Mouse (Mus musculus): Measurements from ENCODE around the gene Nolc1. TPM values are rescaled to one million over a fixed set of nuclear protein-coding genes. Genes with fewer than 3 reads are reported as not detected.

Gene Nolc1
- total and polyA plus RNA-seq, 3 experiments: 88.0 to 333 (median 96.0) TPM

- H3K9ac ChIP-seq (ENCODE audit: insufficient read depth, low read depth): peak overlapping the region; percentile 81
- peak overlapping the region; percentile 96 for H3K4me2 ChIP-seq (ENCODE audit: insufficient read depth, low read depth, poor library complexity, severe bottlenecking)
- H3K79me2 ChIP-seq (replicated peaks; ENCODE audit: control insufficient read depth, extremely low read depth, insufficient read depth, poor library complexity, severe bottlenecking): peaks cover 26% of the 10 kb centered on the region
- dilution Hi-C loops (cut with MboI; ENCODE audit: extremely low pct_ligation_motif_present, extremely low pct_unique_long_range_greater_than_20kb, low sequenced_read_pairs) (no loop called here), in situ Hi-C loops (cut with MboI; ENCODE audit: low pct_ligation_motif_present, low pct_unique_long_range_greater_than_20kb, low sequenced_read_pairs) (no loop called here)
- H3K27ac ChIP-seq (ENCODE audit: insufficient read depth, low read depth): no peak overlapping the region
- no peaks in the 10 kb centered on the region for H3K9me3 ChIP-seq (replicated peaks; ENCODE audit: low read length)
- no peaks in the 10 kb centered on the region for H3K36me3 ChIP-seq (replicated peaks in 1 of 2; ENCODE audit: control insufficient read depth in 1 of 2, insufficient read depth in 1 of 2, low read length in 1 of 2)
- TF ChIP-seq PAX5 (IDR thresholded peaks at IDR 0.05; ENCODE audit: low read length) (no peak), NRF1 (IDR thresholded peaks at IDR 0.05; ENCODE audit: low read depth, low read length) (no peak), ZMIZ1 (IDR thresholded peaks at IDR 0.05; ENCODE audit: low read depth, low read length) (no peak), NELFE (IDR thresholded peaks at IDR 0.05; ENCODE audit: low read depth, low read length) (no peak), ELF1 (IDR thresholded peaks at IDR 0.05; ENCODE audit: low read depth, low read length) (no peak), E2F4 (IDR thresholded peaks at IDR 0.05; ENCODE audit: insufficient replicate concordance, low read depth, low read length) (no peak), ETS1 (conservative IDR thresholded peaks at IDR 0.05; ENCODE audit: low read depth, low read length) (no peak), USF2 (conservative IDR thresholded peaks at IDR 0.05; ENCODE audit: low read depth, low read length) (no peak), MXI1 (IDR thresholded peaks at IDR 0.05; ENCODE audit: low read depth, low read length) (no peak), JUND (conservative IDR thresholded peaks at IDR 0.05; ENCODE audit: low read depth, low read length) (no peak), KAT2A (IDR thresholded peaks at IDR 0.05; ENCODE audit: insufficient replicate concordance, low read length) (no peak), MAFK (IDR thresholded peaks at IDR 0.05; ENCODE audit: insufficient replicate concordance, low read length) (no peak), GABPA (IDR thresholded peaks at IDR 0.05; ENCODE audit: insufficient replicate concordance, low read depth, low read length) (no peak), HCFC1 (IDR thresholded peaks at IDR 0.05; ENCODE audit: low read depth, low read length) (no peak), POLR2AphosphoS2 (IDR thresholded peaks at IDR 0.05; ENCODE audit: low read depth, low read length) (no peak), JUN (IDR thresholded peaks at IDR 0.05; ENCODE audit: insufficient read depth, low read depth, low read length) (no peak), CHD2 (IDR thresholded peaks at IDR 0.05; ENCODE audit: low read length) (no peak), ZC3H11A (IDR thresholded peaks at IDR 0.05; ENCODE audit: low read depth, low read length) (no peak), CHD1 (IDR thresholded peaks at IDR 0.05; ENCODE audit: low read depth, low read length) (no peak), MYC (IDR thresholded peaks at IDR 0.05; ENCODE audit: low read depth, low read length) (no peak)
- H3K4me3 ChIP-seq (replicated peaks in 1 of 3; ENCODE audit: low read depth in 2 of 3, low read length in 2 of 3, poor library complexity in 1 of 3): peak overlapping the region; percentile 61 to 91 (median 84)
- peaks cover 26% of the 10 kb centered on the region for H3K27me3 ChIP-seq (replicated peaks)
- peaks cover 2 to 38% of the 10 kb centered on the region in 2 experiments; a peak in 3 of 4 replicates for H3K4me1 ChIP-seq (ENCODE audit: control insufficient read depth in 1 of 2, insufficient read depth in 2 of 2)
- DNase-seq (ENCODE audit: extremely low read depth): no peak
Observed at GRCm38 (mm10) chr19:46045696-46046311, 29.9 kb upstream of the Nolc1 start.

DNA sequence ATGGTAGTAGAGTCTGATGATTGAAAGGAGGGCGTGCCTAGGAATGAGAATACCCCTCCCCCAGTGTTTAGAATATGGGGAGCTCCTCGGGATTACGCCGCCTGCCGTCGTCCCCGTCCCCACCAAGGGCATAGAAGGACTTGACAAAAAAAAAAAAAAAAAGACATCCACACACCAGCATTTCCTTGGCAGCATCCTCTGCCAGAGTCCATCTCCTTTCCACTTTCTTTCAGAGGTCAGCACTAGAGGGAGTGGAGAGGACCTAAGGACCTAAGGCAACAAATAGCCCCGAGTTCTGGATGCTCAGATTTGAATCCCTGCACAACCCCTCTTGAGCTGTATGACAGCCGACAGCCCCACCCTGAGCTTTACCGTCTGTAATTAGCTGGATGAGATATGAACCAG, 29.0 kb upstream of the Nolc1 start:
- in situ Hi-C loops (cut with MboI; ENCODE audit: low pct_ligation_motif_present, low pct_unique_long_range_greater_than_20kb, low sequenced_read_pairs): no loop called here
- Histone ChIP-seq H3K36me3 (replicated peaks in 1 of 2; ENCODE audit: control insufficient read depth in 1 of 2, insufficient read depth in 1 of 2, low read length in 1 of 2) (no peaks in the 10 kb centered on the region), H3K27ac (ENCODE audit: insufficient read depth, low read depth) (no peak overlapping the region), H3K9ac (ENCODE audit: insufficient read depth, low read depth) (no peak overlapping the region), H3K79me2 (replicated peaks; ENCODE audit: control insufficient read depth, extremely low read depth, insufficient read depth, poor library complexity, severe bottlenecking) (peaks cover 21% of the 10 kb centered on the region), H3K27me3 (replicated peaks) (peaks cover 26% of the 10 kb centered on the region), H3K9me3 (replicated peaks; ENCODE audit: low read length) (no peaks in the 10 kb centered on the region), H3K4me1 (ENCODE audit: control insufficient read depth in 1 of 2, insufficient read depth in 2 of 2) (peaks cover 2 to 30% of the 10 kb centered on the region in 2 experiments; a peak in 3 of 4 replicates), H3K4me3 (replicated peaks in 1 of 3; ENCODE audit: low read depth in 2 of 3, low read length in 2 of 3, poor library complexity in 1 of 3) (no peak overlapping the region), H3K4me2 (ENCODE audit: insufficient read depth, low read depth, poor library complexity, severe bottlenecking) (no peak overlapping the region)
- dilution Hi-C loops (cut with MboI; ENCODE audit: extremely low pct_ligation_motif_present, extremely low pct_unique_long_range_greater_than_20kb, low sequenced_read_pairs): no loop called here
- DNase-seq (ENCODE audit: extremely low read depth): no peak
- TF ChIP-seq PAX5 (IDR thresholded peaks at IDR 0.05; ENCODE audit: low read length) (no peak), SMC3 (IDR thresholded peaks at IDR 0.05; ENCODE audit: low read depth, low read length) (no peak), ZNF384 (IDR thresholded peaks at IDR 0.05; ENCODE audit: low read depth, low read length) (peak; percentile 61), ELF1 (IDR thresholded peaks at IDR 0.05; ENCODE audit: low read depth, low read length) (no peak)

All from CH12.LX (cell line).